Mouse (Mus musculus) testis, adult 2 months (tissue): Measurements from ENCODE around the gene Ccdc194.

Source experiments
- CTCF ChIP-seq: fragments of 200-500 bp; IDR thresholded peaks from 2 replicates; pipeline ENCODE4 v1.5.1; 2012; ENCODE audit warnings: low read depth, mild to moderate bottlenecking, inconsistent platforms, low read length, moderate library complexity; ENCODE audit not compliant: control insufficient read depth, insufficient read depth, insufficient replicate concordance
- POLR2A ChIP-seq: fragments of 200-500 bp; IDR thresholded peaks from 2 replicates; pipeline ENCODE4 v1.6.1; 2012; ENCODE audit warnings: low read depth, mild to moderate bottlenecking, inconsistent platforms, low read length, moderate library complexity; ENCODE audit not compliant: control insufficient read depth

DNA sequence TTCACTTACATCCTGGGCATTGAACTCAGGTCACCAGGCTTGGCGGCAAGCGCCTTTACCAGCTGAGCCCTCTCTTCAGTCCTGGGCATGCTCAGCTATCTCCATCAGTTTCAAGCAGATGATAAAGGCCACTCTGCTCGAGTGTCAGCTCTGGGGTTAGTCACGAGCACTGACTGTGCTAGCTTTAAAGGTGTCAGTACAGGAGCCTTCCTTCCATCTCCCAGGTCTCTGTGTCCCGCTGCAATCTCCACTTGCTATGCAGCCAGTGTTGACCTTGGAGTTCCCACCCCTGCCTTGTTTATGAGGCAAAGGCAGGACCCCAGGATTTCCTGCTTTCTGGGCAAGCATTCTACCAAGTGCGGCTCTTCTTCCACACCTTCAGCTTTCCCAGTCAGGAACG is 42.1 kb upstream of the Ccdc194 start:
- TF ChIP-seq CTCF = no peak
- TF ChIP-seq POLR2A = no peak
